Mouse (Mus musculus): ENCODE measurements around the gene Chchd3.
A peak's percentile ranks its signal among the peaks of the same experiment; 100 is the strongest.

Chchd3 gene

GRCm38 (mm10) chr6:32935576-32935975 lies 124.5 kb downstream of the Chchd3 start:
- DNase-seq (ENCODE audit: low read depth, low spot score), result peak; percentile 10

GRCm38 (mm10) chr6:32931106-32931770 lies 128.8 kb downstream of the Chchd3 start:
- DNase-seq (ENCODE audit: low read depth, low spot score), result peak; percentile 48

DNA sequence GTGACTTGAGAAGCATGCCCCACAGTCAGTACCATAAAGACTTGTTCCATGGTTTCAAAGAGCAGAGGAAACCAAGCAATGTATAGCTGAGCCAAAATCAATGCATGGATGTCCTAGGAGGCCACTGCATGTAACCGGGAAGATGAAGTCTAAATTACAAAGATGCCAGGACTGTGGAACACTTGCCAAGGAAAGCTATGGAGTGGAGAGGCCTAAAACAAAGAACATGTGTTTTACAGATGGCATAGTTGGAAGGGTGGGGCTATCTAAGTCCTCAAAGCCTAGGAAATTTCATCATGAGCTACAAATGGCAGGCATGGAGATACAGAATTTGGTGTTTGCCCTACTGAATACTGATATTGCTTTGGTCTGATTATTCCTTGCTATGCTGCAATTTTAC lies 137.7 kb downstream of the Chchd3 start:
- no peak for DNase-seq (ENCODE audit: low read depth, low spot score)

DNA sequence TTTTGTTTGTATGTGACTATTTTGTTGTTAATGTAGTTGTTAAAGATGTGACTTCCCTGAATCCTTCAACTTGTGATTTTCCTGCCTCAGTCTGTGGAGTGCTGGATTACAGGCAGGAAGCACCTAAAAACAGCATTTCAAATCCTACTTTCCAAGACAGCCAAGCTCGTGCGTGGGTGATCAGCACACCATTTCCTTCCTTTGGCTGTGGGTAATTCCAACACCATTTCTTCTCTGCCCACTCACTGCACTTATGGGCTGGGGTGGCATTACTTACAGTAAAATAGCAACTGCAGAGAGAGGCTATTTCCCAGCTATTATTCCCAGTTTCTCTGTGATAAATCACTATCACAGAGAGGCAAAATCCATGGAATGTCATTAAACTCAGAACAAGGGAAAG lies 140.0 kb downstream of the Chchd3 start:
- peak; percentile 88 for DNase-seq (ENCODE audit: low read depth, low spot score)

DNA sequence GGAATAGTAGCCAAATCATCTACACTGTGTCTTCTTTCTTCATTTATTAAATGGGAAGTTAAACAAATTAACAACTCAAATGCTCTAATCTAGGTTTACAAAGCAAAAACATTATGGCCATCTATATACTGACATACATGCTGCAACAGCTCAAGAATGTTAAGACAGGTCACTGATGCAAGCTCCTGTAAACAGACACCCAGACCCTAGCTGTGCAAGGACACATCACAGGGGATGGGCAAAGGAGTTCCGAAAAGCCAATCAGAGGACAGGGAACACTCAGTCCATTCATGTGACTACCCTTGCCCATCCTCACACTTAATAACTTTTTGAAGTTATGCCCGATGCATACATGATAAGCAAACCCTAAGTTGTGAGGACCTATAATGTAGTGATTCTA lies 149.4 kb downstream of the Chchd3 start:
- DNase-seq (ENCODE audit: low read depth, low spot score), result no peak

DNA sequence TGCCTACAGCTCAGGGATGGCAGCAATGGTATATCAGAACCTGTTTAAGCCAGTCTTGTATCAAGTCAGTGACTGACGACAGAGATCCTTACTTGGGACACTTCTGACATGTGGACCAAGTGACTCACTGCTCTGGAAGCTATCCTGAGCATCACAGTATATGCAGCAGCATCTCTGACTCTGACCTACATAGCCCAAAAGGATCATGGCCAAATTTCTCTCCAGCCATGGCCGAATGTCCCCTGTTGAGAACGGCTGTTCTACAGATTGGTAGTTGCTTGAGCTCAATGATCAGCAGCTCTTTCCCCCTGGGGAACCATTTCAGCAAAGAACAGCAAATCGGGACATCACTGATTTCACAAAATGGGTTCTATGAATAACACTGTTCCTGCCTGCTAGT lies 161.0 kb downstream of the Chchd3 start:
- peak; percentile 87 for DNase-seq (ENCODE audit: low read depth, low spot score)

DNA sequence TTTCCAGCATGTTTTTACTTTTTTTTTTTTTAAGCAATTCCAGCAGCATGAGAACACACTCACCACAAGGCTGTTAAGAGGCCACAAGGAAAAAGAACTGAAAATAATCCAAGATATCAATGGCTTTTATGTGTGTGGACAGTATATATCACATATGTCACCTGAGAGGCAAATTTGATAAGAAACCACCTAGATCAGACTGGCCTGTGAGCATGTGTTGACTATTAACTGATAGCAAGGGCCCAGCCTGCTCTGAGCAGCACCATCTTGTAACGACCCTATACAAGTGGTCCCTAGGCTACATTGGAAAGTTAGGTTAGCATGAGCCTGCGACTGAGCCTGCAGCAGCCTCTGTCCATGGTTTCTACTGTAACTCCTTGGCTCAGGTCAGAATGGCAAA lies 166.0 kb downstream of the Chchd3 start:
- DNase-seq (ENCODE audit: low read depth, low spot score), result no peak

DNA sequence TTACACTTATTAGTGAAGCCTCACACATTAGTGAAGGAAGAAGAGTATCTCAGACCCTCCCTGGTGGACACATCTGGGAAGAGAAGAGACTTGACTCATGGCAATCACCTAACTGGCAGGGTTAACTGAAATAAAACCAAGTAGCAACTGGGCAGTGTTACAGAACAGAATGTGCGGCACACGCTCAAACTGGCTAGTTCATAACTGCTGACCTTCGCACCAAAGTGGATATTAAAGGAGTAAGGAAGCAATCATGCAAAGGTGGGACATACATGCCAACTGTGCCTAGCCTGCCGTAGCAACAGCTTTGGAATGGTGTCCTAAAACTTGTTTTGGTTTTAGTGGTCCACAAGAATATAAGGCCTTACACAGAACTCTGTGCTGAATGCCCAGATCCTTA lies 169.3 kb downstream of the Chchd3 start:
- no peak for DNase-seq (ENCODE audit: low read depth, low spot score)

DNA sequence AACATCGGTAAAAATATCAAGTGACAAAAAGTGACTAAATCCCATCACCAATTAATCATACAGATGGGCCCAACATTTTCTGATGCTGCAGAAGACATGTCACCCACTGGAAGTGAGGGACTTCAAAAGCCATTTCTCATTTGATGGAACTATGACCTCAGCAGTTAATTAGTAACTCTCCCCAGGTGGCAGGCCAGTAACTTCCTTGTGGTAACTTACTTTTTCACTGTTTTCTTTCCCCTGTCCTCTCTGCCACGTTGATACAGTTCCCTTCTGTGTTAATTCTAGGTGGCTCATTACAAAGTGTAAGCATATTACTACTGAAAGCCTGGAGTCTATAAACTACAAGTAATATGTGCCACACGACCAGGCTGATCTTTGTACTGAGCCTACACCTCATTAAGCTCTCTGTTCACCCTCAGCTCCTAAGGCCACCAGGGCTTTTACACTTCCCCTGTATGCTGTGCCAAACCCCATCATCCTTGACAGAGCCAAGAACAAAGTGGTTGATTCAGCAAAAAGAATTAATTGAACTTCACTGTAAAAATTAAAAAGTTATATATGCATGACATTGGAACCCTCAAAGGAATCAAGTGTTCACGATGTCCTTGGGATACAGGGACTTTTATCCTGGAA lies 171.0 kb downstream of the Chchd3 start:
- DNase-seq (ENCODE audit: low read depth, low spot score), result no peak

DNA sequence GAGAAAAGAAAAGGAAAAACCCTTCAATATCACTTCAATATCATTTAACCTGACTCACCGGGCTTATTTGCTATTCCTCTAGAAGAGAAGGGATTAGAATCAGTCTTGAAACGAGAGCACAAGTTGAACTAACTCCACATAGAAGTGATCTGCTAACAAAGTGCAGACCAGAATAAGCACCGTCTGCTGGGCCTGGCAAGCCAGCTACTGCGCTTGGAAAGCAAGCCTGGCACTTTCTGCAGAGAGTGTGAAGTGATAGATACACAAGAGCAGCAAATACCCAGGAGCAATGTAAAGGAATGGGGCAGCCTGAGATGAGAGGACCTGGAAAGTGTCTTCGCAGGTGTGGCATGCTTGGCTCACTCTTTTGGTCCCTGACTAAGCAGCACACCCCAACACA lies 181.5 kb downstream of the Chchd3 start:
- peak; percentile 63 for DNase-seq (ENCODE audit: low read depth, low spot score)

DNA sequence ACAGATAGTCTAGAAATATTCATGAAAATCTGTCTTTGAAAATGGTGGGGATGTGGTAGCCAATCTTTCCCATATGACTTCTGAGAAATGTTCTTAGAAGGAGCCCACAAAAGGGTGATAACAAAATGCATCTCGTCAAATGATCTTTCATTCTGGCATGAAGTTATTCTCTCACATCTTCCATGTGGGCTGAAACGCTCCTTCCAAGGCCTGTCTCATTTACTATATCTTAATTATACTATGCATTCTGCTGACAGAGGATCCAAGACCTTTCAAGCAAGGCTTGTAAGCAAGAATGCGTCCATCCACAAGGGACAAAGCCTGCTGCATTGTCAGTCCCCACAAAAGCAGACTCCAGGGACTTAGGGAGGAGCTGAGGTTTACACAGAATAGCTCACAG lies 185.9 kb downstream of the Chchd3 start:
- DNase-seq (ENCODE audit: low read depth, low spot score), result peak; percentile 19

DNA sequence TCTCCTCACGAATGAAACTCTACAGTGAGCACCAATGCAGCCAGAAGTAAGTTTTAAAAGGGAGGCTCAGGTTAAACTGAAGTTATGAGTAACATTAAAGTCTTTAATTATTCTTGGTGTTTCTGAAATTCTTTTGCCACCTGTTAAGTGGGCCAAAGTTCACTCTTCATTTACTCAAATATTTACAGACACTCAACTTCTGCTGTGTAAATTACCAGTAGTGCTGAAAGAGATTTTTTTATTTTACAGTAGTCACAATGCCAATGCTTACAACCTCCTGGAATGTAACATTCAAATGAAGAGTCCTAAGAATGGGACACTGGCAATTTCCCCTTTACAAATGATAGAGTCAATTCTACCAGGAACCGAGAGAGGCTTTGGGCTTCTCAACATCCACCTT lies 187.3 kb downstream of the Chchd3 start:
- DNase-seq (ENCODE audit: low read depth, low spot score), result no peak

GRCm38 (mm10) chr6:32850960-32851359 lies 209.1 kb downstream of the Chchd3 start:
- DNase-seq (ENCODE audit: low read depth, low spot score), result no peak

DNA sequence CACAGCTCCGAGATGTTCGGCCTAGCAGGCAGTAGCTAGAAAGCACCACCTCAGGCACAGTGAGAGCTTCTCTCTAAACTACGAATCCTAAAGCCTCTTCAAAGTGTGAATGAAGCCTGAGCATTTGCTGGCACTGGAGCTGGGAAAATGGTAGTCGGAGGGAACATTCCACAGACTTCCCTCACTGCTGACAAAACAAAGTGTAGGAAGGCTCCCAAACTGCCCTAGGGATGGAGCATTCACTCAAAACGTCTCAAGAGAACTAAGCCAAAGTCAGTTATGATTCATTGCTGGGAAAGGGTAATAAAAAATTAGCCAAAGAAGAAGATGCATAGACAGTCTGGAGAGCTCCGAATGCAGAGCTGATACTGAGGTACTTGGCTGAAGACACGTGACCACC lies 211.1 kb downstream of the Chchd3 start:
- DNase-seq (ENCODE audit: low read depth, low spot score), result peak; percentile 69

GRCm38 (mm10) chr6:32845463-32845862 lies 214.6 kb downstream of the Chchd3 start:
- peak; percentile 37 for DNase-seq (ENCODE audit: low read depth, low spot score)

DNA sequence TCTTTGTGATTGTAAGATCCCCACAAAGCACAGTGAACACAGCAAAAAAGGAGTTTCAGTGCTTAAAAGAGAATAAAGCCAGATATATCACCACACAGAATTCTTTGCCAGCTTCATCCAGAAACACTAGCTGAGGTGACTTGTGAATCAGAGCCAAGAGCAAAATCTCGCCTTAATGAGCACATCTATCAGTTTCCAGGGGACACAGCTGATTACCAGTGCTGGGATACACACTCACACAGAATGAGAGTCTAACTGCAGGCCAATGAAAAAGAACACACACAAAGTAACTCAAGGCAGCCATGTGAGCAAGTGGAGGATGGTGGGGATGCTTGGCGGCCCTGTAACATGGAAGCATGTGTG lies 222.1 kb downstream of the Chchd3 start:
- DNase-seq (ENCODE audit: low read depth, low spot score), result peak; percentile 67

DNA sequence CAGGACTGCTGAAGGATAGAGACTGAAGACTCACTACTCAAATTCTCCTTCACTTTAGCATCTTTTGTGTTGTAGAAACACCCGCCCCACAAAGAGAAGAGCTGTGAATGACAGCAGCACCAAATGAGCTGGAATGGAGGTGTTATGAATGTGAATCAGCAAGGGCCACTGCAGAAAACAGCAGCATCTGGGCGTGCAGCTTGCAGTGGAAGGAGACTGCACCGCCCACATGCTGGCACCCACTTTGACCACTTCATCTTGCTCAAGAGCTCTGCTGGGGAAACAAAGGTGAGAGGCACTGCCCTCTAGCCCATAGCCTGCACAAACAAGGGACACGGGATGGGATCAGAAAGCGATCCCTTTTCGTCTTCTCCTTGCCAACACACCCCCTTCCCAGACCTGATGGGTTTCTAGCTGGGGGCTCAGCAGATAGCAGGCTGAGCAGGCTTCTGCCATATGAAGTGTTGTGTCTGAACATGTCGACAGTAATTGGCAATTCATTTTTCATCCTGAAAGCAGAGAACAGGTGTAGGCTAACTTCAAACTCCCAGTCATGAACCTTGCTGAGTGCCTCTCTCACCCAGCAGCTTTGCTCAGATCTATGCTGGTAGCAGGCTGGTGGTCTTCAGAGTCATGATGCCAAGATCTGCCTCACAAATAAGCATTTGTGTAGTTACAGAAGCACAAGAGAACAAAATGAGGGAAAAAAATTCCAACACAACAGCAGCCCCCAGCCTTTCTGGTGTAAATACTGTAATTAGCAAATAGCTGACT lies 222.7 kb downstream of the Chchd3 start:
- DNase-seq (ENCODE audit: low read depth, low spot score), result peak; percentile 79

- DNase-seq (ENCODE audit: low read depth, low spot score), result no peak
Measured at GRCm38 (mm10) chr6:32823856-32824620, 236.0 kb downstream of the Chchd3 start.

DNA sequence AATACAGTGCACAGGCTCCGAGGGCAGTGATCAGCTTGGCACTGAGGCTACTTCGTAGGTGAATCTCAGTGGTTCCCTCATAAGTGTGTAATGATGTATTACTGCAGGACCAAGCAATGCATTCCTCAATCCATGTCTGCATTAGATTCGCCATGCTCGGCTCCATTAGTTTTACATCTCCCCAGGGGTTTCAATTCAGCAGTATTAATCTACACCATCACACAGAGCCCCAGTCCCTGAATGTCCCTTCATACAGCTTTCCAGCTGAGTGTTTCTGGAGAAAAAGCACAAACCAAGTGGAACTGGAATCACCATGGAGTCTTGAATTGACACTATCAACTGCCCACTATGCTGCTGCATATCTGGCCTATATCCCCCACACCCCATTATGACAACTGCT lies 241.1 kb downstream of the Chchd3 start:
- DNase-seq (ENCODE audit: low read depth, low spot score), result no peak

- DNase-seq (ENCODE audit: low read depth, low spot score), result no peak
Measured at GRCm38 (mm10) chr6:32808796-32809195, 251.3 kb downstream of the Chchd3 start.

DNA sequence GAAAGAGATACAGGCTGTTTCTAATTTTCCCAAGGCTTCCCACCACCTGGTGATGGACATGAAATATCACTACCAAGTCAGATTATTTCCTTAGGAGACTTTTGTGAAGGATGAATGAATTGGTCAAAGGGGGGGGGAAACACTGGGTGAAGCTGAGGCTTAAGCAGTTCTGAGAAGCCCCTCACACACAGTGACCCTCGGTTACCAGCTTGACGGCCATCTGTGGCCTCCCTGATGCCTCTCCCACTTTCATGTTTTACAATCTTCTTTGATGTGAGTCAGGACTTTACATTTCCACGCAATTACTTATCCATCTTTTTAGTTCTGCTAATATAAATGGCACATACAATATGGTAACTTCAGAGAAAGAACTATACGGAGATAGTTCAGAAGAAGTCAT lies 252.3 kb downstream of the Chchd3 start:
- DNase-seq (ENCODE audit: low read depth, low spot score), result no peak

DNA sequence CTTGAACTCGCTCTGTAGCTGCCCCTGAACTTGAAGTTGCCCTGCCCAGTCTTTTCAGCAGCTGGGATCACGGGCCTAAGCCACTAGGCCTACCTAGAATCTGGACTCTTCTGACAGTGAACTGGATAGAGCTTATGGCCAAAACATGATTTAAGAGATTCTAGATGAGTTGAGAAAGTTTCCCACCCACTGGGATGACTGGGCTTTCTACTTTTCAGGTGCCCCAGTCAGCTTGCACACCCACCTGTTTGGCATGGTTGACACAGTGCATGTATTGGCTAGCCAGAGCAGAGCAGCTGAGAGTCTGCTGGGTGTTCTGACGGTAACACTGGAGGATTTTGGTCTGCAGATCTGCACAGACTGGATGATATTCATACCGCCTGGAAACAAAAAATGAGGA lies 256.4 kb downstream of the Chchd3 start:
- no peak for DNase-seq (ENCODE audit: low read depth, low spot score)
